Mouse (Mus musculus) heart, postnatal 0 days (tissue): ENCODE measurements at regions not wholly inside any gene's neighbourhood (a gene's known extent, or its start where the extent isn't known, plus 50 kb on each side); places are given as distances from the start of the nearest gene placed in this dataset.

ENCODE experiments used
- ATAC-seq: fragments of 200-750 bp; cut with Nextera tagmentation; 2 replicates; pipeline ENCODE4 v1.8.0; 2017; ENCODE audit warnings: low read depth, moderate number of reproducible peaks, moderate library complexity; ENCODE audit not compliant: insufficient read depth
- DNase-seq: peaks from one replicate; pipeline ENCODE4 v3.0.0-alpha.2; 2016; ENCODE audit warnings: low spot score
- H3K27ac ChIP-seq: fragments of 300-500 bp; sonication (generic); 2 replicates; pipeline ENCODE4 v1.5.1; 2014; ENCODE audit warnings: low read depth, mild to moderate bottlenecking
- H3K27me3 ChIP-seq: fragments of 300-500 bp; sonication (generic); 2 replicates; pipeline ENCODE4 v1.6.1; 2014; ENCODE audit warnings: low read length, mixed read lengths; ENCODE audit not compliant: control insufficient read depth, insufficient read depth
- H3K36me3 ChIP-seq: fragments of 300-500 bp; sonication (generic); replicated peaks from 2 replicates; pipeline ENCODE4 v1.6.1; 2014; ENCODE audit warnings: low read length, mixed read lengths; ENCODE audit not compliant: control insufficient read depth, insufficient read depth
- H3K4me1 ChIP-seq: fragments of 300-500 bp; sonication (generic); 2 replicates; pipeline ENCODE4 v1.6.1; 2014; ENCODE audit warnings: antibody characterized with exemption; ENCODE audit not compliant: control insufficient read depth, insufficient read depth
- H3K4me2 ChIP-seq: fragments of 300-500 bp; sonication (generic); 2 replicates; pipeline ENCODE4 v1.6.1; 2014; ENCODE audit warnings: low read depth, mild to moderate bottlenecking, low read length, moderate library complexity
- H3K4me3 ChIP-seq: fragments of 300-500 bp; sonication (generic); 2 replicates; pipeline ENCODE4 v1.5.1; 2014; ENCODE audit warnings: low read depth, low read length
- H3K9ac ChIP-seq: fragments of 300-500 bp; sonication (generic); replicated peaks from 2 replicates; pipeline ENCODE4 v1.6.1; 2014; ENCODE audit warnings: low read depth, low read length, mixed read lengths
- H3K9me3 ChIP-seq: fragments of 300-500 bp; sonication (generic); replicated peaks from 2 replicates; pipeline ENCODE4 v1.6.1; 2016; ENCODE audit warnings: low read length; ENCODE audit not compliant: control insufficient read depth
- CTCF ChIP-seq: IDR thresholded peaks from 2 replicates; pipeline ENCODE4 v1.5.1; 2016; ENCODE audit warnings: antibody characterized with exemption, control low read depth, low read depth
- EP300 ChIP-seq: IDR thresholded peaks from 2 replicates; pipeline ENCODE4 v1.6.1; 2016; ENCODE audit warnings: antibody characterized with exemption, low read depth
- WGBS: fragments of 180-500 bp; shearing (Covaris S2); extraction: QIAGEN DNeasy Blood & Tissue Kit; methylation state at CpG from one replicate; pipeline ENCODE4 v1.1.7; 2014; 5-methylcytosine and 5-hydroxymethylcytosine counted together

GRCm38 (mm10) chr12:69442321-69442720 lies 70.1 kb upstream of the Gm9887 start:
- 22% methylated on average over 6 of the region's 6 CpGs for WGBS
- H3K4me1 ChIP-seq, result peaks cover 14% of the 10 kb centered on the region
- TF ChIP-seq EP300 (no peak), CTCF (no peak)
- DNase-seq, result no peak
- H3K27me3 ChIP-seq, result no peaks in the 10 kb centered on the region
- no peak overlapping the region for H3K27ac ChIP-seq
- H3K9me3 ChIP-seq, result no peaks in the 10 kb centered on the region
- H3K4me2 ChIP-seq, result no peak overlapping the region
- H3K9ac ChIP-seq, result no peak overlapping the region
- no peak for ATAC-seq
- H3K36me3 ChIP-seq, result no peaks in the 10 kb centered on the region
- no peak overlapping the region for H3K4me3 ChIP-seq

- H3K4me3 ChIP-seq, result no peak overlapping the region
- no peaks in the 10 kb centered on the region for H3K27me3 ChIP-seq
- no peaks in the 10 kb centered on the region for H3K9me3 ChIP-seq
- no peaks in the 10 kb centered on the region for H3K36me3 ChIP-seq
- 78% methylated on average over 4 of the region's 4 CpGs for WGBS
- ATAC-seq, result no peak
- peaks cover 8% of the 10 kb centered on the region for H3K4me1 ChIP-seq
- DNase-seq, result no peak
- H3K27ac ChIP-seq, result no peak overlapping the region
- no peak overlapping the region for H3K4me2 ChIP-seq
- H3K9ac ChIP-seq, result no peak overlapping the region
- TF ChIP-seq CTCF (no peak), EP300 (no peak)
These were observed 69.5 kb upstream of the Gm9887 start for GRCm38 (mm10) chr12:69441764-69442163.

GRCm38 (mm10) chr12:69438271-69438670 lies 66.0 kb upstream of the Gm9887 start:
- WGBS, result 74% methylated on average over 5 of the region's 5 CpGs
- Histone ChIP-seq H3K27me3 (no peaks in the 10 kb centered on the region), H3K4me1 (no peaks in the 10 kb centered on the region), H3K4me3 (no peak overlapping the region), H3K36me3 (no peaks in the 10 kb centered on the region), H3K9ac (no peak overlapping the region), H3K27ac (no peak overlapping the region), H3K9me3 (no peaks in the 10 kb centered on the region), H3K4me2 (no peak overlapping the region)
- TF ChIP-seq CTCF (no peak), EP300 (no peak)
- DNase-seq (no peak), ATAC-seq (no peak)

- WGBS, result 59% methylated on average over 10 of the region's 10 CpGs
- Histone ChIP-seq H3K4me1 (no peaks in the 10 kb centered on the region), H3K4me2 (no peak overlapping the region), H3K9me3 (no peaks in the 10 kb centered on the region), H3K4me3 (no peak overlapping the region), H3K9ac (no peak overlapping the region), H3K36me3 (no peaks in the 10 kb centered on the region), H3K27ac (no peak overlapping the region), H3K27me3 (no peaks in the 10 kb centered on the region)
- ATAC-seq, result peak; percentile 57; the same call in 1 of the 2 replicates
- no peak for DNase-seq
- TF ChIP-seq EP300 (no peak), CTCF (no peak)
These were observed 64.7 kb upstream of the Gm9887 start for GRCm38 (mm10) chr12:69436839-69437501.

- H3K4me3 ChIP-seq, result no peak overlapping the region
- H3K27ac ChIP-seq, result no peak overlapping the region
- no peak overlapping the region for H3K4me2 ChIP-seq
- H3K4me1 ChIP-seq, result no peaks in the 10 kb centered on the region
- TF ChIP-seq CTCF (no peak), EP300 (no peak)
- no peaks in the 10 kb centered on the region for H3K27me3 ChIP-seq
- DNase-seq (no peak), ATAC-seq (no peak)
- WGBS, result 39% methylated on average over 4 of the region's 4 CpGs
- no peaks in the 10 kb centered on the region for H3K36me3 ChIP-seq
- no peak overlapping the region for H3K9ac ChIP-seq
- H3K9me3 ChIP-seq, result no peaks in the 10 kb centered on the region
These were observed 62.1 kb upstream of the Gm9887 start for GRCm38 (mm10) chr12:69434315-69434714.

- ATAC-seq (no peak), DNase-seq (no peak)
- no peaks in the 10 kb centered on the region for H3K27me3 ChIP-seq
- TF ChIP-seq EP300 (no peak), CTCF (no peak)
- no peak overlapping the region for H3K27ac ChIP-seq
- H3K4me2 ChIP-seq, result no peak overlapping the region
- H3K36me3 ChIP-seq, result no peaks in the 10 kb centered on the region
- H3K9ac ChIP-seq, result no peak overlapping the region
- no peak overlapping the region for H3K4me3 ChIP-seq
- no peaks in the 10 kb centered on the region for H3K9me3 ChIP-seq
- no peaks in the 10 kb centered on the region for H3K4me1 ChIP-seq
- 69% methylated on average over 7 of the region's 7 CpGs for WGBS
These were observed 59.8 kb upstream of the Gm9887 start for GRCm38 (mm10) chr12:69432086-69432485.
